ENCODE assay signal across 8 mouse cellular contexts in genomic region chr15:78718290-78719250, GRCm38 (mm10). TPM values are rescaled to one million over a fixed set of nuclear protein-coding genes. Genes with fewer than 3 reads are reported as not detected.
DNase-seq lines count a peak whose midpoint lies in the region; ATAC-seq and TF ChIP-seq lines count a peak whose summit lies in the region.

TSS of gene Elfn2 (minus strand) at chr15:78718771.

- H3K36me3 ChIP-seq in heart, embryonic 14.5 days (ENCODE audit: control insufficient read depth, insufficient read depth, low read length): no peaks in the 10 kb centered on the region
- H3K36me3 ChIP-seq in ES-E14 (ENCODE audit: control insufficient read depth, insufficient read depth, low read length, poor library complexity, severe bottlenecking): no peaks in the 10 kb centered on the region
- H3K36me3 ChIP-seq in embryonic facial prominence, embryonic 13.5 days: no peaks in the 10 kb centered on the region
- H3K36me3 ChIP-seq in intestine, embryonic 16.5 days (ENCODE audit: control insufficient read depth, insufficient read depth, low read length): no peaks in the 10 kb centered on the region
- no peaks in the 10 kb centered on the region for H3K36me3 ChIP-seq in stomach, embryonic 15.5 days

- peak within 1 kb of the TSS; percentile 25 to 46 for H3K4me3 ChIP-seq in heart, embryonic 14.5 days (ENCODE audit: control insufficient read depth in 1 of 2, insufficient read depth in 1 of 2, low read depth in 1 of 2, low read length in 2 of 2)
- H3K4me3 ChIP-seq in ES-E14 (ENCODE audit: insufficient read depth in 1 of 2, low read depth in 1 of 2, low read length in 2 of 2, poor library complexity in 1 of 2, severe bottlenecking in 1 of 2): peak within 1 kb of the TSS; percentile 42 to 64
- peak within 1 kb of the TSS; percentile 53 for H3K4me3 ChIP-seq in embryonic facial prominence, embryonic 13.5 days
- peak within 1 kb of the TSS; percentile 40 for H3K4me3 ChIP-seq in intestine, embryonic 16.5 days (ENCODE audit: low read length)
- peak within 1 kb of the TSS; percentile 41 for H3K4me3 ChIP-seq in stomach, embryonic 15.5 days (replicated peaks)

- WGBS in heart, embryonic 14.5 days: under 1% methylated on average over 71 of the region's 89 CpGs
- 2% methylated on average over 77 of the region's 89 CpGs for WGBS in embryonic facial prominence, embryonic 13.5 days
- WGBS in intestine, embryonic 16.5 days: 2% methylated on average over 88 of the region's 89 CpGs
- WGBS in stomach, embryonic 15.5 days: 2% methylated on average over 89 of the region's 89 CpGs

- H3K27me3 ChIP-seq in heart, embryonic 14.5 days (ENCODE audit: control insufficient read depth, insufficient read depth, low read length): peaks cover 75% of the 10 kb centered on the region
- H3K27me3 ChIP-seq in embryonic facial prominence, embryonic 13.5 days: peaks cover 85% of the 10 kb centered on the region
- peaks cover 67% of the 10 kb centered on the region for H3K27me3 ChIP-seq in intestine, embryonic 16.5 days (replicated peaks; ENCODE audit: control insufficient read depth, insufficient read depth, low read length)
- peaks cover 72% of the 10 kb centered on the region for H3K27me3 ChIP-seq in stomach, embryonic 15.5 days (replicated peaks)

- peaks cover 6 to 23% of the 10 kb centered on the region in 2 experiments for H3K4me1 ChIP-seq in heart, embryonic 14.5 days (ENCODE audit: control insufficient read depth in 2 of 2, insufficient read depth in 2 of 2, low read length in 2 of 2)
- peaks cover 0 to 10% of the 10 kb centered on the region in 2 experiments; a peak in 2 of 4 replicates for H3K4me1 ChIP-seq in ES-E14 (ENCODE audit: control insufficient read depth in 2 of 2, insufficient read depth in 2 of 2, low read length in 2 of 2, poor library complexity in 1 of 2)
- peaks cover 18% of the 10 kb centered on the region for H3K4me1 ChIP-seq in embryonic facial prominence, embryonic 13.5 days
- peaks cover 11% of the 10 kb centered on the region for H3K4me1 ChIP-seq in intestine, embryonic 16.5 days (ENCODE audit: control insufficient read depth, insufficient read depth, low read length)
- H3K4me1 ChIP-seq in stomach, embryonic 15.5 days: peaks cover 14% of the 10 kb centered on the region

- H3K9me3 ChIP-seq in heart, embryonic 14.5 days (ENCODE audit: control insufficient read depth, low read length): no peaks in the 10 kb centered on the region
- H3K9me3 ChIP-seq in ES-E14 (ENCODE audit: control insufficient read depth, insufficient read depth, low read depth, low read length): no peaks in the 10 kb centered on the region
- no peaks in the 10 kb centered on the region for H3K9me3 ChIP-seq in embryonic facial prominence, embryonic 13.5 days
- H3K9me3 ChIP-seq in intestine, embryonic 16.5 days (ENCODE audit: control insufficient read depth, low read length): no peaks in the 10 kb centered on the region
- H3K9me3 ChIP-seq in stomach, embryonic 15.5 days: no peaks in the 10 kb centered on the region

- no peak for DNase-seq in heart, postnatal 4 days
- DNase-seq in ES-E14 (ENCODE audit: low read depth, low spot score): no peak
- DNase-seq in lung, postnatal 4 days: peak; percentile 17 to 46
- DNase-seq in spleen, postnatal 36 days (ENCODE audit: low spot score in 2 of 2): no peak

- no peak within 1 kb of the TSS for H3K27ac ChIP-seq in heart, embryonic 14.5 days (replicated peaks in 1 of 2; ENCODE audit: control insufficient read depth in 1 of 2, insufficient read depth in 1 of 2, low read depth in 2 of 2, low read length in 2 of 2)
- no peak within 1 kb of the TSS for H3K27ac ChIP-seq in ES-E14 (ENCODE audit: insufficient read depth, low read depth, low read length, poor library complexity, severe bottlenecking)
- no peak within 1 kb of the TSS for H3K27ac ChIP-seq in embryonic facial prominence, embryonic 13.5 days
- H3K27ac ChIP-seq in intestine, embryonic 16.5 days (ENCODE audit: low read length): no peak within 1 kb of the TSS
- no peak within 1 kb of the TSS for H3K27ac ChIP-seq in stomach, embryonic 15.5 days

- peak within 1 kb of the TSS; percentile 80 for H3K4me2 ChIP-seq in heart, embryonic 14.5 days (ENCODE audit: low read length)
- H3K4me2 ChIP-seq in embryonic facial prominence, embryonic 13.5 days: peak within 1 kb of the TSS; percentile 93
- H3K4me2 ChIP-seq in intestine, embryonic 16.5 days (ENCODE audit: low read depth, low read length): peak within 1 kb of the TSS; percentile 62
- peak within 1 kb of the TSS; percentile 77 for H3K4me2 ChIP-seq in stomach, embryonic 15.5 days

- peak within 1 kb of the TSS; percentile 52; the same call in 1 of the 2 replicates for H3K9ac ChIP-seq in heart, embryonic 14.5 days (ENCODE audit: low read length)
- peak within 1 kb of the TSS; percentile 27; the same call in 1 of the 2 replicates for H3K9ac ChIP-seq in ES-E14 (ENCODE audit: insufficient read depth, low read depth, low read length, poor library complexity, severe bottlenecking)
- peak within 1 kb of the TSS; percentile 70 for H3K9ac ChIP-seq in embryonic facial prominence, embryonic 13.5 days
- 0 out of 2 replicates have a peak within 1 kb of the TSS, but pooled peaks have one; percentile 29 for H3K9ac ChIP-seq in intestine, embryonic 16.5 days (ENCODE audit: low read depth, low read length)
- H3K9ac ChIP-seq in stomach, embryonic 15.5 days: no peak within 1 kb of the TSS

- in situ Hi-C loops in ES-E14 (cut with MboI; ENCODE audit: low sequenced_read_pairs in 2 of 2, unreplicated experiment in 2 of 2): no loop called here

- ATAC-seq in heart, embryonic 14.5 days (ENCODE audit: insufficient number of reproducible peaks, insufficient read depth, low FRiP score, low read depth): no peak
- ATAC-seq in embryonic facial prominence, embryonic 13.5 days (ENCODE audit: insufficient number of reproducible peaks, insufficient read depth, low FRiP score, low TSS enrichment, low read depth): no peak
- ATAC-seq in intestine, embryonic 16.5 days: peak; percentile 46; the same call in 1 of the 2 replicates
- no peak for ATAC-seq in stomach, embryonic 15.5 days (ENCODE audit: insufficient read depth, low FRiP score, low read depth)

TF ChIP-seq in ES-E14, 5 proteins besides CTCF, POLR2A, EP300 and RAD21:
- TF ChIP-seq HCFC1 (IDR thresholded peaks at IDR 0.05; ENCODE audit: borderline replicate concordance, insufficient read depth, low read length) (no peak), CHD2 (IDR thresholded peaks at IDR 0.05; ENCODE audit: low read depth, low read length) (no peak), ZC3H11A (IDR thresholded peaks at IDR 0.05; ENCODE audit: borderline replicate concordance, low read depth, low read length) (no peak), MAFK (IDR thresholded peaks at IDR 0.05; ENCODE audit: insufficient read depth, low read depth, low read length) (no peak), ZNF384 (IDR thresholded peaks at IDR 0.05; ENCODE audit: low read depth, low read length) (no peak)

RNA-seq across cellular contexts. Expression of gene Elfn2, which starts in this region (rescaled TPM):
- polyA plus RNA-seq in heart, embryonic 14.5 days (2014; fragmentation: Nextera tagmentation; extraction: Ambion mirVana): not detected in 2 replicates
- 1 to 10 TPM in 1 of 2 experiments, under 1 TPM in 1; 0.95 to 1.3 TPM for total RNA-seq in heart, postnatal 4 days (2021)
- total RNA-seq in ES-E14 (2012; rRNA removed): 0.09 and 0.53 TPM in 2 replicates
- 0.06 TPM in 1 of 2 replicates, not detected in the other for polyA plus RNA-seq in embryonic facial prominence, embryonic 13.5 days (2015; fragmentation: Nextera tagmentation; extraction: Ambion mirVana)
- 0.06 and 0.13 TPM in 2 replicates for polyA plus RNA-seq in intestine, embryonic 16.5 days (2015; fragmentation: Nextera tagmentation; extraction: Ambion mirVana)
- 0.10 and 0.12 TPM in 2 replicates for polyA plus RNA-seq in stomach, embryonic 15.5 days (2015; fragmentation: Nextera tagmentation; extraction: Ambion mirVana)

Comparison
In these comparisons a context has a peak if more than half of its experiments do, and no peak if none do; other contexts are left out.
1. Peak in ATAC-seq, H3K4me3 ChIP-seq, H3K9ac ChIP-seq and H3K4me2 ChIP-seq in intestine, embryonic 16.5 days; RNA of the gene not detected or under 1 TPM.
2. DNase-seq: peak in lung, postnatal 4 days (2 of 2); none in heart, postnatal 4 days (single experiment), ES-E14 (single experiment) and spleen, postnatal 36 days (0 of 2).
3. Peak in every context shown above with its lines, with median percentiles within 50 percentile points of each other: H3K4me2 ChIP-seq and H3K4me3 ChIP-seq.